Mouse (Mus musculus): ENCODE measurements around the gene Fbxl13. TPM values are rescaled to one million over a fixed set of nuclear protein-coding genes. Genes with fewer than 3 reads are reported as not detected.

Fbxl13 gene
- total RNA-seq, 1 experiment: not detected

GRCm38 (mm10) chr5:21575210-21575550 is 70.3 kb downstream of the Fbxl13 start:
- H3K9me3 ChIP-seq (ENCODE audit: control insufficient read depth, insufficient read depth, low read depth, low read length): no peaks in the 10 kb centered on the region
- no peaks in the 10 kb centered on the region for H3K4me1 ChIP-seq (ENCODE audit: control insufficient read depth in 2 of 2, insufficient read depth in 2 of 2, low read length in 2 of 2, poor library complexity in 1 of 2)
- in situ Hi-C loops (cut with MboI; ENCODE audit: low sequenced_read_pairs in 2 of 2, unreplicated experiment in 2 of 2): no loop called here
- H3K4me3 ChIP-seq (ENCODE audit: insufficient read depth in 1 of 2, low read depth in 1 of 2, low read length in 2 of 2, poor library complexity in 1 of 2, severe bottlenecking in 1 of 2): no peak overlapping the region
- no peak overlapping the region for H3K9ac ChIP-seq (ENCODE audit: insufficient read depth, low read depth, low read length, poor library complexity, severe bottlenecking)
- no peak for DNase-seq (ENCODE audit: low read depth, low spot score)
- no peak overlapping the region for H3K27ac ChIP-seq (ENCODE audit: insufficient read depth, low read depth, low read length, poor library complexity, severe bottlenecking)
- TF ChIP-seq HCFC1 (IDR thresholded peaks at IDR 0.05; ENCODE audit: borderline replicate concordance, insufficient read depth, low read length) (no peak), ZC3H11A (IDR thresholded peaks at IDR 0.05; ENCODE audit: borderline replicate concordance, low read depth, low read length) (no peak), MAFK (IDR thresholded peaks at IDR 0.05; ENCODE audit: insufficient read depth, low read depth, low read length) (no peak), ZNF384 (IDR thresholded peaks at IDR 0.05; ENCODE audit: low read depth, low read length) (no peak), CHD2 (IDR thresholded peaks at IDR 0.05; ENCODE audit: low read depth, low read length) (no peak)
- H3K36me3 ChIP-seq (ENCODE audit: control insufficient read depth, insufficient read depth, low read length, poor library complexity, severe bottlenecking): no peaks in the 10 kb centered on the region

- no peak for TF ChIP-seq ZC3H11A (IDR thresholded peaks at IDR 0.05; ENCODE audit: borderline replicate concordance, low read depth, low read length)
- no peak for TF ChIP-seq CHD2 (IDR thresholded peaks at IDR 0.05; ENCODE audit: low read depth, low read length)
- TF ChIP-seq ZNF384 (IDR thresholded peaks at IDR 0.05; ENCODE audit: low read depth, low read length): no peak
- no peak for TF ChIP-seq MAFK (IDR thresholded peaks at IDR 0.05; ENCODE audit: insufficient read depth, low read depth, low read length)
- TF ChIP-seq HCFC1 (IDR thresholded peaks at IDR 0.05; ENCODE audit: borderline replicate concordance, insufficient read depth, low read length): no peak
- in situ Hi-C loops (cut with MboI; ENCODE audit: low sequenced_read_pairs in 2 of 2, unreplicated experiment in 2 of 2): no loop called here
- no peak for DNase-seq (ENCODE audit: low read depth, low spot score)
- no peak overlapping the region for H3K4me3 ChIP-seq (ENCODE audit: insufficient read depth in 1 of 2, low read depth in 1 of 2, low read length in 2 of 2, poor library complexity in 1 of 2, severe bottlenecking in 1 of 2)
- H3K36me3 ChIP-seq (ENCODE audit: control insufficient read depth, insufficient read depth, low read length, poor library complexity, severe bottlenecking): no peaks in the 10 kb centered on the region
- no peaks in the 10 kb centered on the region for H3K4me1 ChIP-seq (ENCODE audit: control insufficient read depth in 2 of 2, insufficient read depth in 2 of 2, low read length in 2 of 2, poor library complexity in 1 of 2)
- no peaks in the 10 kb centered on the region for H3K9me3 ChIP-seq (ENCODE audit: control insufficient read depth, insufficient read depth, low read depth, low read length)
- no peak overlapping the region for H3K9ac ChIP-seq (ENCODE audit: insufficient read depth, low read depth, low read length, poor library complexity, severe bottlenecking)
- no peak overlapping the region for H3K27ac ChIP-seq (ENCODE audit: insufficient read depth, low read depth, low read length, poor library complexity, severe bottlenecking)
These were observed 70.8 kb downstream of the Fbxl13 start for GRCm38 (mm10) chr5:21574386-21575209.

- Histone ChIP-seq H3K9ac (ENCODE audit: insufficient read depth, low read depth, low read length, poor library complexity, severe bottlenecking) (no peak overlapping the region), H3K4me1 (ENCODE audit: control insufficient read depth in 2 of 2, insufficient read depth in 2 of 2, low read length in 2 of 2, poor library complexity in 1 of 2) (no peaks in the 10 kb centered on the region), H3K27ac (ENCODE audit: insufficient read depth, low read depth, low read length, poor library complexity, severe bottlenecking) (no peak overlapping the region), H3K4me3 (ENCODE audit: insufficient read depth in 1 of 2, low read depth in 1 of 2, low read length in 2 of 2, poor library complexity in 1 of 2, severe bottlenecking in 1 of 2) (no peak overlapping the region), H3K9me3 (ENCODE audit: control insufficient read depth, insufficient read depth, low read depth, low read length) (no peaks in the 10 kb centered on the region), H3K36me3 (ENCODE audit: control insufficient read depth, insufficient read depth, low read length, poor library complexity, severe bottlenecking) (no peaks in the 10 kb centered on the region)
- TF ChIP-seq ZNF384 (IDR thresholded peaks at IDR 0.05; ENCODE audit: low read depth, low read length): no peak
- no peak for TF ChIP-seq ZC3H11A (IDR thresholded peaks at IDR 0.05; ENCODE audit: borderline replicate concordance, low read depth, low read length)
- TF ChIP-seq HCFC1 (IDR thresholded peaks at IDR 0.05; ENCODE audit: borderline replicate concordance, insufficient read depth, low read length): no peak
- no peak for TF ChIP-seq CHD2 (IDR thresholded peaks at IDR 0.05; ENCODE audit: low read depth, low read length)
- no peak for TF ChIP-seq MAFK (IDR thresholded peaks at IDR 0.05; ENCODE audit: insufficient read depth, low read depth, low read length)
- in situ Hi-C loops (cut with MboI; ENCODE audit: low sequenced_read_pairs in 2 of 2, unreplicated experiment in 2 of 2): no loop called here
- DNase-seq (ENCODE audit: low read depth, low spot score): no peak
These were observed 72.5 kb downstream of the Fbxl13 start for GRCm38 (mm10) chr5:21572764-21573416.

GRCm38 (mm10) chr5:21567784-21568183 is 77.7 kb downstream of the Fbxl13 start:
- H3K36me3 ChIP-seq (ENCODE audit: control insufficient read depth, insufficient read depth, low read length, poor library complexity, severe bottlenecking): no peaks in the 10 kb centered on the region
- H3K9me3 ChIP-seq (ENCODE audit: control insufficient read depth, insufficient read depth, low read depth, low read length): no peaks in the 10 kb centered on the region
- no peaks in the 10 kb centered on the region for H3K4me1 ChIP-seq (ENCODE audit: control insufficient read depth in 2 of 2, insufficient read depth in 2 of 2, low read length in 2 of 2, poor library complexity in 1 of 2)
- in situ Hi-C loops (cut with MboI; ENCODE audit: low sequenced_read_pairs in 2 of 2, unreplicated experiment in 2 of 2): no loop called here
- no peak for DNase-seq (ENCODE audit: low read depth, low spot score)
- no peak overlapping the region for H3K9ac ChIP-seq (ENCODE audit: insufficient read depth, low read depth, low read length, poor library complexity, severe bottlenecking)
- H3K27ac ChIP-seq (ENCODE audit: insufficient read depth, low read depth, low read length, poor library complexity, severe bottlenecking): no peak overlapping the region
- TF ChIP-seq ZNF384 (IDR thresholded peaks at IDR 0.05; ENCODE audit: low read depth, low read length) (no peak), HCFC1 (IDR thresholded peaks at IDR 0.05; ENCODE audit: borderline replicate concordance, insufficient read depth, low read length) (no peak)
- H3K4me3 ChIP-seq (ENCODE audit: insufficient read depth in 1 of 2, low read depth in 1 of 2, low read length in 2 of 2, poor library complexity in 1 of 2, severe bottlenecking in 1 of 2): no peak overlapping the region
